Mouse (Mus musculus) lung, adult 18-20 months (tissue): ENCODE measurements around the gene Fcrl1.

Experiments used
- DNase-seq, 2 experiments: peaks; one replicate each; pipeline ENCODE4 v3.0.0; 2022; ENCODE audit warnings: mixed read lengths in 2 of 2

The Fcrl1 gene

DNA sequence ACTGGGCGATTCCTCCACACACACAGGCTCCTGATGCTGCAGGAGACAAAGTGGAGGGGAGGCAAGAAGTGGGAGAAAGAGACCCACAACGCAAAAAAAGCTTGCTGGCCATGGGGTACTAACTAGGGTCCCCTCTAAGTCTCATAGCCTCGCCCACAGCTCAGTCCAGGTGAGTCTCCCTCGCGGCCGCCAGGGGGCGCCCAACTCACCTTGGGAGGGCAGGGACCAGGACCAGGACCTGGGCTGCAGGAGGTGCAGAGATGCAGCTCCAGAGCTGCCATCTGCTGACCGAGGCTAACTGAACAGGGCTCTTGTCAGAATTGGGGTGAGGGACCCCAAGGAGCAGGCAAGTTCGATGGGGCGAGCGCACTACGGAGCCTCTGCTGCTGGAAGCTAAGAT, 35.0 kb downstream of the Fcrl1 start:
- DNase-seq, result peak; percentile 20 to 33

DNA sequence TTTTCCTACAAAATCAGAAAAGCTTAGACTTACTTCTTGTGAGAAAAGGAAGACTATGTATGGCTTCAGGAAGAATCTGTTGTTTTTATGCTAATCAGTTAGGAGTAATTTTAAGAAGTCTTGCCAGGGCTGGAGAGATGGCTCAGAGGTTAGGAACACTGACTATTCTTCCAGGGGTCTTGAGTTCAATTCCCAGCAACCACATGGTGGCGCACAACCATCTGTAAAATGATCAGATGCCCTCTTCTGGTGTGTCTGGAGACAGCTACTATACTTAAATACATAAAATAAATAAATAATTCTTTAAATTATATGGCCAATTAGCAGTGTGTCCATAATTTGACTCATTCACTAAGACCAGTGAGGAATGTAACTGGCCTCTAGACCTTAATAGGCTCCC, 44.5 kb downstream of the Fcrl1 start:
- DNase-seq, result no peak

DNA sequence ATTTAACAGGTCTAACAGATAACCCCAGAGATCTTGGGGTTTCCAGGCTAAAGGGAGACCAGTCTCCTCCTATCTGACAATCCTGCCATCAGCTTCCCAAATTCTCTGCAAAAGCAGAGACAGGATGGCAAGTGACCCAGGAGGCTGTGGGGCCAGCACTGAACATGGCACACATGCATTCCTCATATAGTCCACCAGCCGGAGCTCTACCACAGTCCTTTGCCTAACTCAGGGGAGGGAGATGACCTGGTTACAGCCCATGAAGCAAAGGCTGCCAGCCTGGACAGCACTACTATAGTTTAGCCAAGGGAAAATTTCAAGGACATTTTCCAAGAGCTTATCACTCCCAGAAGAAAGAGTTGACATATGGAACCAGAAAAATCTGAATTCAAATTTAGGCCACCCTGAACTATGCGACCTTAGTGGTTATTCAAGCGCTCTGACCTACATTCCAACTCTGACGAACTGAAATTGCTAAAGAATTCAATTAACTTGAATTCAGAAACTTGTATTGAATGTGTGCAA, 46.3 kb downstream of the Fcrl1 start:
- no peak for DNase-seq

DNA sequence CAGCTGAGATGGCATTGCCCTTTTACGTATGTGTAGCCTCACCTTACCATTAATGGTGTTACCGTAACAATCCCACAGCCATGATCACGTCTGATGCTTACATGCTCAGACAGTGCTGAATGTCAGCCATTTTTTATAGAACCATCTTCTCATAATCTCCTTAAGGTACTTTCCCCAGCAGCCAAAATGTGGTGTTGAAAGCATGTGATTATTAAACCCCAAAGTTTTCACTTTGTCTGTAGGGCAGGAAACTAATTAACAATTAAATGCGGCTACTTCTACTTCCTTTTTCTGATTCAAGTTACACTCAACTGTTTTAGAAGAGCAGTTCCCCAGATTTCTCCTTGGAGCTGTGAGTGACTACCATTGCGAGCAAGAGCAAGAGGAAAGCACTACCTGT, 59.3 kb downstream of the Fcrl1 start, which contains the start of gene Fcrl5:
Gene Fcrl5, plus strand, starts transcription at position 295 of the 400 bp plus-strand sequence.
- no peak for DNase-seq

DNA sequence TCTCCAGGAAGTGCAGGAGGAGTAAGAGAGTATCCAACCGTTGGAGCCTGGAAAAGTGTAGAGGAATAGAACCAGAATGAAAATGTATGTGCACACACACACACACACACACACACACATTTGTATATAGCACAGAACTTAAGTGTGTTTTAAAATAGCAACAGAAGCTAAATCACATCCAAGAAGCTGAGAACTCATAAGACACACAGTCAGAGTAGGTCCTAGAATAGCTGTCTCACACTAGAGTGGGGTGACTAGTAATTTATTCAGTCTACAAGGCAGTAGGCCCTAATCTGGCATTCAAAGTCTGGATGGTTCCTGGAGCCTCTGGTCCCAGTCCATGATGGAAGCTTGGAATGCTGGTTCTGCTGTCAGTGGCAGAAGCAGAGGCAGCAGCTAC, 64.4 kb downstream of the Fcrl1 start:
- no peak for DNase-seq

DNA sequence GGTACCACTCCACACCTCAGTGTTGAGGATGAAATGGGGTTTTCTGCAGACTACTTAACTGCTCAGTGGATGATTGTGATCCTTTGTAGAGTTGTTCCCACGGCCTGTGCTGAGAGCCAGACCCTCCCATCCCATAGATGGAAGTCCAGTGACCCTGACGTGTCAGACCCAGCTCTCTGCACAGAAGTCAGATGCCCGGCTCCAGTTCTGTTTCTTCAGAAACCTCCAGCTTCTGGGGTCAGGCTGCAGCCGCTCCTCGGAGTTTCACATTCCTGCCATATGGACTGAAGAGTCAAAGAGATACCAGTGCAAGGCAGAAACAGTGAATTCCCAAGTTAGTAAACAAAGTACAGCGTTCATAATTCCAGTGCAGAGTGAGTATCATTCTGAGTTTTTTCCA, 67.8 kb downstream of the Fcrl1 start:
- no peak for DNase-seq
